Mouse (Mus musculus): ENCODE measurements around the gene Epn2.

DNA sequence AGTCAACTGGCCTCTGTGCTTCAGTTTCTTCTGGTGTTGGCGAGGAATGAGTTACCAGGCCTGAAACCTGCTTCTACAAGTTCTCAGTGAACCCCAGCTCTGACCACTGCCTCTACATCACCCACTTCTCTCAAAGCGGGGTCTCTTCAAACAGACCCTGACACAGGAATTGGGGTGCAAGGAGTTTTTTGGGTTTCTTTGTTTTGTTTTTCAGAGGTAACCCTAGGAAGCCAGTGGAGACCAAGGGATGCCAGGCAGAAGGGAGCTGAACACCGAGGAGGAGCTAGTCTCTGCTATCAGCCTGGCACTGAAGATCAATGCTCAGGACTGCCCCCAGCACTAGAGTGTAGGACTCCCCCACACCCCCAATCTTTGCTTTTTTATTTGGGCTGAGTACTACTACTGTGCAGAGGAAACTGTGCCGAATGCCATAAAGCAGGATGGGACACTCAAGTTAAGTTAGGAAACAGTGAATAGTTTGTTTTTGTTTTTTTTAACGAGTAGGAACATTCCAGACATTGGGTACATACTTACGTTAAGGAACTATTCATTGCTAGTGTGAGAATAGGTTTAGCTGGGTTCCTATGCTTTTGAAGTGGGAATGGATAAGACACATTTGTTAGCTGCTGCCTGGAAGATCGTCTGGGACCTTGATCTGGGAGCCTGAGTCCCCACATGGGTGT, 37.9 kb upstream of the Epn2 start:
- no peak for TF ChIP-seq CTCF (IDR thresholded peaks at IDR 0.05 in 2 of 3, conservative IDR thresholded peaks at IDR 0.05 in 1 of 3; ENCODE audit: control insufficient read depth in 1 of 3, insufficient read depth in 1 of 3, low read depth in 2 of 3, low read length in 3 of 3, poor library complexity in 1 of 3, severe bottlenecking in 1 of 3)
- TF ChIP-seq NRF1 (IDR thresholded peaks at IDR 0.05; ENCODE audit: insufficient read depth, low read depth, low read length, poor library complexity, severe bottlenecking) = no peak
- TF ChIP-seq POLR2A (IDR thresholded peaks at IDR 0.05; ENCODE audit: control insufficient read depth in 1 of 2, insufficient read depth in 1 of 2, low read depth in 1 of 2, low read length in 2 of 2, poor library complexity in 1 of 2) = no peak
- TF ChIP-seq HCFC1 (IDR thresholded peaks at IDR 0.05; ENCODE audit: low read depth, low read length) = no peak
- no peak for TF ChIP-seq KAT2A (conservative IDR thresholded peaks at IDR 0.05; ENCODE audit: low read depth, low read length)
- no peak for TF ChIP-seq GABPA (IDR thresholded peaks at IDR 0.05; ENCODE audit: low read depth, low read length)
- no peak for TF ChIP-seq CHD2 (IDR thresholded peaks at IDR 0.05; ENCODE audit: low read length)
- no peak for TF ChIP-seq ZC3H11A (IDR thresholded peaks at IDR 0.05; ENCODE audit: low read depth, low read length)
